Mouse (Mus musculus): ENCODE measurements around the gene Pex6. TPM values are rescaled to one million over a fixed set of nuclear protein-coding genes. Genes with fewer than 3 reads are reported as not detected.

Gene Pex6
- total and polyA plus RNA-seq, 3 experiments: 13.7 to 31.8 (median 26.5) TPM

DNA sequence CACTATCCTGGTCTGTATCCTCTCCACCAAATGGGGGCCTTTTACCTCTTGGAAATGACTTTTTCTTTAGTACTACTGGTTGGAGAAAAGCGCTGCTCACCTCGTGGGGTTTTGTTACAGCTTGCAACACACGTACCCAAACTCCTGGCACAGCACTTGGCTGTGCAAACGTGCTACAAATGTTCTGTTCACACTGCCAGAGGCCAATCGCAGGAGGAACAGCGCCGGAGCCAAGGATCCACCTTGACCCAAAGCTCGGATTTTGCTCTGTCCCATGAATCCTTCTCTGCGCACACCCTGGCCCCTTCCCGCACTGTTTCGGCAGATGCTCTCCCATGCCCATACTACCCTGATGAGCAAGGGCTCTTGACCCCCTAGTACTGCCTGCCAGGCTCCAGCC is 17.2 kb downstream of the Pex6 start:
- H3K36me3 ChIP-seq (replicated peaks in 1 of 2; ENCODE audit: control insufficient read depth in 1 of 2, insufficient read depth in 1 of 2, low read length in 1 of 2): peaks cover 21 to 47% of the 10 kb centered on the region in 2 experiments
- H3K4me2 ChIP-seq (ENCODE audit: insufficient read depth, low read depth, poor library complexity, severe bottlenecking): no peak overlapping the region
- no peak for TF ChIP-seq CHD2 (IDR thresholded peaks at IDR 0.05; ENCODE audit: low read length)
- no peak for TF ChIP-seq NRF1 (IDR thresholded peaks at IDR 0.05; ENCODE audit: low read depth, low read length)
- no peaks in the 10 kb centered on the region for H3K79me2 ChIP-seq (replicated peaks; ENCODE audit: control insufficient read depth, extremely low read depth, insufficient read depth, poor library complexity, severe bottlenecking)
- H3K27me3 ChIP-seq (replicated peaks): no peaks in the 10 kb centered on the region
- H3K9me3 ChIP-seq (replicated peaks; ENCODE audit: low read length): no peaks in the 10 kb centered on the region
- no peak overlapping the region for H3K27ac ChIP-seq (ENCODE audit: insufficient read depth, low read depth)
- no peak for DNase-seq (ENCODE audit: extremely low read depth)
- H3K4me1 ChIP-seq (ENCODE audit: control insufficient read depth in 1 of 2, insufficient read depth in 2 of 2): peaks cover 0 to 1% of the 10 kb centered on the region in 2 experiments; a peak in 2 of 4 replicates
- dilution Hi-C loops (cut with MboI; ENCODE audit: extremely low pct_ligation_motif_present, extremely low pct_unique_long_range_greater_than_20kb, low sequenced_read_pairs): no loop called here
- in situ Hi-C loops (cut with MboI; ENCODE audit: low pct_ligation_motif_present, low pct_unique_long_range_greater_than_20kb, low sequenced_read_pairs): no loop called here
- no peak overlapping the region for H3K9ac ChIP-seq (ENCODE audit: insufficient read depth, low read depth)
- H3K4me3 ChIP-seq (replicated peaks in 1 of 3; ENCODE audit: low read depth in 2 of 3, low read length in 2 of 3, poor library complexity in 1 of 3): no peak overlapping the region

DNA sequence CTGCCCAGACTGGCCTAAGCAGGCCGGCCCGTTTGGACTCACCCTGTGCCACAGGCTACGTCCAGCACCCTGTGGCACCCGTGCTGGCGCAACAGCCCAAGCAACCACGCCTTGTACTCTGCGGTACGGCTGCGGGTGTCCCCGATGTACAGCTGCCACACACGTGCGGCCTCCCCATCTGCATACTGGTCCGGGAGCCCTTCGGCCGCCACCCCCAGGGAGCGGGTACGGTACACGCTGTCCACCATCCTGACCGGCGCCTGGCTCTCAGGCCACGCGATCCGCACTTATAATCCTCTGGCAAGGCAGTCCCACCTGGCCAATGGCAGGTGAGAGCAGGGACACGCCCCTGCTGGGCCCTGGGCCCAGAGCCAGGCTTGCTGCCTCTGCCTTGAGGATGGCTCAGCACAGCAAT is 17.6 kb downstream of the Pex6 start, which contains the start of gene Gnmt:
Gnmt (minus strand) TSS at position 265 of the 415 bp plus-strand sequence.
- in situ Hi-C loops (cut with MboI; ENCODE audit: low pct_ligation_motif_present, low pct_unique_long_range_greater_than_20kb, low sequenced_read_pairs): no loop called here
- no peaks in the 10 kb centered on the region for H3K27me3 ChIP-seq (replicated peaks)
- no peak for TF ChIP-seq NRF1 (IDR thresholded peaks at IDR 0.05; ENCODE audit: low read depth, low read length)
- TF ChIP-seq NELFE (IDR thresholded peaks at IDR 0.05; ENCODE audit: low read depth, low read length): no peak
- no peak for TF ChIP-seq POLR2A (IDR thresholded peaks at IDR 0.05; ENCODE audit: low read depth, low read length)
- TF ChIP-seq IRF4 (IDR thresholded peaks at IDR 0.05; ENCODE audit: low read depth, low read length): no peak
- no peak for TF ChIP-seq SIN3A (IDR thresholded peaks at IDR 0.05; ENCODE audit: low read length)
- TF ChIP-seq BHLHE40 (IDR thresholded peaks at IDR 0.05; ENCODE audit: low read depth, low read length): no peak
- no peak for TF ChIP-seq RCOR1 (conservative IDR thresholded peaks at IDR 0.05; ENCODE audit: low read depth, low read length)
- no peak for TF ChIP-seq JUND (conservative IDR thresholded peaks at IDR 0.05; ENCODE audit: low read depth, low read length)
- TF ChIP-seq KAT2A (IDR thresholded peaks at IDR 0.05; ENCODE audit: insufficient replicate concordance, low read length): no peak
- no peak for TF ChIP-seq ZC3H11A (IDR thresholded peaks at IDR 0.05; ENCODE audit: low read depth, low read length)
- TF ChIP-seq ETS1 (conservative IDR thresholded peaks at IDR 0.05; ENCODE audit: low read depth, low read length): no peak
- no peak for TF ChIP-seq CTCF (conservative IDR thresholded peaks at IDR 0.05 in 1 of 2, IDR thresholded peaks at IDR 0.05 in 1 of 2; ENCODE audit: low read depth in 2 of 2, low read length in 2 of 2)
- no peak for TF ChIP-seq HCFC1 (IDR thresholded peaks at IDR 0.05; ENCODE audit: low read depth, low read length)
- no peak for TF ChIP-seq CHD2 (IDR thresholded peaks at IDR 0.05; ENCODE audit: low read length)
- no peak for TF ChIP-seq MAFK (IDR thresholded peaks at IDR 0.05; ENCODE audit: insufficient replicate concordance, low read length)
- TF ChIP-seq MAX (IDR thresholded peaks at IDR 0.05; ENCODE audit: low read length): no peak
- no peak for TF ChIP-seq ELF1 (IDR thresholded peaks at IDR 0.05; ENCODE audit: low read depth, low read length)
- no peak for TF ChIP-seq JUN (IDR thresholded peaks at IDR 0.05; ENCODE audit: insufficient read depth, low read depth, low read length)
- TF ChIP-seq POLR2AphosphoS2 (IDR thresholded peaks at IDR 0.05; ENCODE audit: low read depth, low read length): no peak
- H3K4me2 ChIP-seq (ENCODE audit: insufficient read depth, low read depth, poor library complexity, severe bottlenecking): no peak within 1 kb of the TSS
- dilution Hi-C loops (cut with MboI; ENCODE audit: extremely low pct_ligation_motif_present, extremely low pct_unique_long_range_greater_than_20kb, low sequenced_read_pairs): no loop called here
- peaks cover 0 to 6% of the 10 kb centered on the region in 2 experiments; a peak in 2 of 4 replicates for H3K4me1 ChIP-seq (ENCODE audit: control insufficient read depth in 1 of 2, insufficient read depth in 2 of 2)
- no peak within 1 kb of the TSS for H3K4me3 ChIP-seq (replicated peaks in 1 of 3; ENCODE audit: low read depth in 2 of 3, low read length in 2 of 3, poor library complexity in 1 of 3)
- no peaks in the 10 kb centered on the region for H3K79me2 ChIP-seq (replicated peaks; ENCODE audit: control insufficient read depth, extremely low read depth, insufficient read depth, poor library complexity, severe bottlenecking)
- no peak within 1 kb of the TSS for H3K9ac ChIP-seq (ENCODE audit: insufficient read depth, low read depth)
- DNase-seq (ENCODE audit: extremely low read depth): no peak
- no peaks in the 10 kb centered on the region for H3K9me3 ChIP-seq (replicated peaks; ENCODE audit: low read length)
- peaks cover 17 to 47% of the 10 kb centered on the region in 2 experiments for H3K36me3 ChIP-seq (replicated peaks in 1 of 2; ENCODE audit: control insufficient read depth in 1 of 2, insufficient read depth in 1 of 2, low read length in 1 of 2)
- no peak within 1 kb of the TSS for H3K27ac ChIP-seq (ENCODE audit: insufficient read depth, low read depth)

All from CH12.LX (cell line).